Mouse (Mus musculus) thymus, adult 18-20 months (tissue): ENCODE data around the gene Zfp444.
A peak's percentile ranks its signal among the peaks of the same experiment; 100 is the strongest.
"Not testable (repeated sequence)": the region's sequence is repeated elsewhere in the genome, so short reads cannot be mapped to it uniquely, and the experiment has no call there.

Experiments
- DNase-seq, 2 experiments: peaks; one replicate each; pipeline ENCODE4 v3.0.0; 2022; ENCODE audit warnings: mixed read lengths in 2 of 2

Gene Zfp444

GRCm38 (mm10) chr7:6162172-6162571 is 9.9 kb upstream of the Zfp444 start:
- DNase-seq: no peak

GRCm38 (mm10) chr7:6164671-6165070 is 7.4 kb upstream of the Zfp444 start:
- DNase-seq: no peak

GRCm38 (mm10) chr7:6169403-6169802 is 2.6 kb upstream of the Zfp444 start:
- DNase-seq: no peak

GRCm38 (mm10) chr7:6170391-6170790 is 1.6 kb upstream of the Zfp444 start:
- DNase-seq: no peak

GRCm38 (mm10) chr7:6170871-6171270 is 1.2 kb upstream of the Zfp444 start:
- no peak for DNase-seq

GRCm38 (mm10) chr7:6171444-6172005 is 501 bp upstream of the Zfp444 start:
- peak; percentile 58 to 65 for DNase-seq

- DNase-seq: no peak
Observed at GRCm38 (mm10) chr7:6172674-6173244, 733 bp downstream of the Zfp444 start.

- DNase-seq: no peak
Observed at GRCm38 (mm10) chr7:6173872-6174271, 1.8 kb downstream of the Zfp444 start.

- DNase-seq: not testable (repeated sequence)
Observed at GRCm38 (mm10) chr7:6174365-6174987, 2.5 kb downstream of the Zfp444 start.

- DNase-seq: no peak
Observed at GRCm38 (mm10) chr7:6179013-6179412, 7.0 kb downstream of the Zfp444 start.

- no peak for DNase-seq
Observed at GRCm38 (mm10) chr7:6182882-6183281, 10.9 kb downstream of the Zfp444 start.

- no peak for DNase-seq
Observed at GRCm38 (mm10) chr7:6183802-6184201, 11.8 kb downstream of the Zfp444 start.

GRCm38 (mm10) chr7:6184521-6184920 is 12.5 kb downstream of the Zfp444 start:
- DNase-seq: no peak

GRCm38 (mm10) chr7:6185391-6185790 is 13.4 kb downstream of the Zfp444 start:
- DNase-seq: no peak

GRCm38 (mm10) chr7:6186176-6186575 is 14.2 kb downstream of the Zfp444 start:
- no peak for DNase-seq

- DNase-seq: no peak
Observed at GRCm38 (mm10) chr7:6186756-6187155, 14.7 kb downstream of the Zfp444 start.

- DNase-seq: no peak
Observed at GRCm38 (mm10) chr7:6189542-6189941, 17.5 kb downstream of the Zfp444 start.

GRCm38 (mm10) chr7:6191376-6191775 is 19.4 kb downstream of the Zfp444 start:
- peak in 1 of 2 experiments; percentile 31 for DNase-seq

- peak in 1 of 2 experiments; percentile 25 for DNase-seq
Observed at GRCm38 (mm10) chr7:6194129-6194528, 22.1 kb downstream of the Zfp444 start.

GRCm38 (mm10) chr7:6195777-6196176 is 23.8 kb downstream of the Zfp444 start:
- no peak for DNase-seq

GRCm38 (mm10) chr7:6196790-6197189 is 24.8 kb downstream of the Zfp444 start, which contains the start of gene Galp:
Gene Galp (plus strand): TSS chr7:6197090.
- no peak for DNase-seq

- DNase-seq: no peak
Observed at GRCm38 (mm10) chr7:6204200-6204599, 32.2 kb downstream of the Zfp444 start.

GRCm38 (mm10) chr7:6213144-6213543 is 41.1 kb downstream of the Zfp444 start:
- no peak for DNase-seq

- not testable (repeated sequence) for DNase-seq
Observed at GRCm38 (mm10) chr7:6214691-6215090, 42.7 kb downstream of the Zfp444 start.
